Mouse (Mus musculus): ENCODE measurements around the gene Aamdc.

GRCm38 (mm10) chr7:97546462-97546861 is 32.8 kb downstream of the Aamdc start:
- TF ChIP-seq MAFK (IDR thresholded peaks at IDR 0.05; ENCODE audit: insufficient replicate concordance, low read length): no peak
- no peak for TF ChIP-seq ELF1 (IDR thresholded peaks at IDR 0.05; ENCODE audit: low read depth, low read length)

All from CH12.LX (cell line).